Mouse (Mus musculus): ENCODE data around the gene Lyst.

DNA sequence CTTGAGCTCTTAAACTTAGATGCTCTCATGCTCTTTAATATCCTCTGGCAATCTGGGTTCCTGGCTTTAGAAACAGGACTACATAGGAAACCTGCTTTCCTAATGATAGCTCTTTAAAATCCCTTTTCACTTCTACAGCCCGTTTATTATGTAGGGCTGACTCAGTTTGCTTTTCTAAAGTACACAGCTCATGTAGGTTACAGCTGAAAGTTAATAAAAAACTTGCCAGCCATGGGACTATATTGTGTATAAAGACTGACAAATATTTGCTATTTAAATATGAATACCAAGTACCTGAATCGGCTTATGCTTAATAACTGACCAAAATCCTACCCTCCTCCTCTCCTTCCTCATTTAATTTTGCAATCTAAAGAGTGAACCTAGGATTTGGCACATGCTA is 6.7 kb upstream of the Lyst start:
- TF ChIP-seq CTCF (conservative IDR thresholded peaks at IDR 0.05; ENCODE audit: insufficient read depth, insufficient read length, low read depth, low read length) (no peak), POLR2A (IDR thresholded peaks at IDR 0.05; ENCODE audit: low read depth, low read length) (no peak)

All from kidney, adult 2 months (tissue).